Mouse (Mus musculus): ENCODE data around the gene Fhod1. TPM values are rescaled to one million over a fixed set of nuclear protein-coding genes. Genes with fewer than 3 reads are reported as not detected.

Fhod1 gene
- polyA plus RNA-seq, 1 experiment, result 33.6 TPM

- under 1% methylated on average over 53 of the region's 53 CpGs for WGBS
- peak; percentile 97 for DNase-seq
- Histone ChIP-seq H3K27ac (ENCODE audit: control insufficient read depth, insufficient read depth, low read length) (peak overlapping the region; percentile 52; the same call in 1 of the 2 replicates), H3K36me3 (ENCODE audit: control insufficient read depth, insufficient read depth, low read length) (no peaks in the 10 kb centered on the region), H3K4me1 (replicated peaks; ENCODE audit: control insufficient read depth, insufficient read depth, low read length) (peaks cover 17% of the 10 kb centered on the region), H3K27me3 (ENCODE audit: control insufficient read depth, insufficient read depth, low read length) (no peaks in the 10 kb centered on the region), H3K4me3 (ENCODE audit: control insufficient read depth, insufficient read depth, low read length) (peak overlapping the region; percentile 77)
- TF ChIP-seq CTCF (IDR thresholded peaks at IDR 0.05; ENCODE audit: borderline replicate concordance, control insufficient read depth, extremely low read depth, insufficient read depth, low read length, poor library complexity) (0 out of 2 replicates have a peak, but pooled peaks have one; percentile 28), POLR2A (IDR thresholded peaks at IDR 0.05; ENCODE audit: control insufficient read depth, extremely low read depth, insufficient read depth, low read length, poor library complexity) (peak; percentile 43; the same call in 1 of the 2 replicates)
Measured at GRCm38 (mm10) chr8:105288958-105289732, 58.6 kb downstream of the Fhod1 start.

- H3K36me3 ChIP-seq (ENCODE audit: control insufficient read depth, insufficient read depth, low read length), result no peaks in the 10 kb centered on the region
- H3K4me1 ChIP-seq (replicated peaks; ENCODE audit: control insufficient read depth, insufficient read depth, low read length), result peaks cover 17% of the 10 kb centered on the region
- H3K27me3 ChIP-seq (ENCODE audit: control insufficient read depth, insufficient read depth, low read length), result no peaks in the 10 kb centered on the region
- H3K27ac ChIP-seq (ENCODE audit: control insufficient read depth, insufficient read depth, low read length), result no peak overlapping the region
- no peak for DNase-seq
- 98% methylated on average over 5 of the region's 5 CpGs for WGBS
- TF ChIP-seq CTCF (IDR thresholded peaks at IDR 0.05; ENCODE audit: borderline replicate concordance, control insufficient read depth, extremely low read depth, insufficient read depth, low read length, poor library complexity), result no peak
- TF ChIP-seq POLR2A (IDR thresholded peaks at IDR 0.05; ENCODE audit: control insufficient read depth, extremely low read depth, insufficient read depth, low read length, poor library complexity), result no peak
- no peak overlapping the region for H3K4me3 ChIP-seq (ENCODE audit: control insufficient read depth, insufficient read depth, low read length)
Measured at GRCm38 (mm10) chr8:105288231-105288630, 59.5 kb downstream of the Fhod1 start.

- no peak overlapping the region for H3K27ac ChIP-seq (ENCODE audit: control insufficient read depth, insufficient read depth, low read length)
- H3K4me1 ChIP-seq (replicated peaks; ENCODE audit: control insufficient read depth, insufficient read depth, low read length), result peaks cover 20% of the 10 kb centered on the region
- DNase-seq, result no peak
- no peaks in the 10 kb centered on the region for H3K36me3 ChIP-seq (ENCODE audit: control insufficient read depth, insufficient read depth, low read length)
- TF ChIP-seq POLR2A (IDR thresholded peaks at IDR 0.05; ENCODE audit: control insufficient read depth, extremely low read depth, insufficient read depth, low read length, poor library complexity) (no peak), CTCF (IDR thresholded peaks at IDR 0.05; ENCODE audit: borderline replicate concordance, control insufficient read depth, extremely low read depth, insufficient read depth, low read length, poor library complexity) (no peak)
- H3K4me3 ChIP-seq (ENCODE audit: control insufficient read depth, insufficient read depth, low read length), result no peak overlapping the region
- no peaks in the 10 kb centered on the region for H3K27me3 ChIP-seq (ENCODE audit: control insufficient read depth, insufficient read depth, low read length)
- WGBS, result 89% methylated on average over 4 of the region's 4 CpGs
Measured at GRCm38 (mm10) chr8:105286907-105287306, 60.8 kb downstream of the Fhod1 start.

- WGBS, result 94% methylated on average over 12 of the region's 12 CpGs
- no peak for TF ChIP-seq POLR2A (IDR thresholded peaks at IDR 0.05; ENCODE audit: control insufficient read depth, extremely low read depth, insufficient read depth, low read length, poor library complexity)
- no peak for TF ChIP-seq CTCF (IDR thresholded peaks at IDR 0.05; ENCODE audit: borderline replicate concordance, control insufficient read depth, extremely low read depth, insufficient read depth, low read length, poor library complexity)
- peaks cover 17% of the 10 kb centered on the region for H3K4me1 ChIP-seq (replicated peaks; ENCODE audit: control insufficient read depth, insufficient read depth, low read length)
- no peak overlapping the region for H3K4me3 ChIP-seq (ENCODE audit: control insufficient read depth, insufficient read depth, low read length)
- no peak overlapping the region for H3K27ac ChIP-seq (ENCODE audit: control insufficient read depth, insufficient read depth, low read length)
- no peaks in the 10 kb centered on the region for H3K36me3 ChIP-seq (ENCODE audit: control insufficient read depth, insufficient read depth, low read length)
- DNase-seq, result no peak
- no peaks in the 10 kb centered on the region for H3K27me3 ChIP-seq (ENCODE audit: control insufficient read depth, insufficient read depth, low read length)
Measured at GRCm38 (mm10) chr8:105285514-105285913, 62.2 kb downstream of the Fhod1 start.

- WGBS, result 70% methylated on average over 23 of the region's 23 CpGs
- no peak for DNase-seq
- no peak overlapping the region for H3K4me3 ChIP-seq (ENCODE audit: control insufficient read depth, insufficient read depth, low read length)
Measured at GRCm38 (mm10) chr8:105283074-105283473, 64.7 kb downstream of the Fhod1 start.

GRCm38 (mm10) chr8:105282239-105282638 lies 65.5 kb downstream of the Fhod1 start:
- DNase-seq, result no peak
- Histone ChIP-seq H3K4me3 (ENCODE audit: control insufficient read depth, insufficient read depth, low read length) (no peak overlapping the region), H3K27me3 (ENCODE audit: control insufficient read depth, insufficient read depth, low read length) (no peaks in the 10 kb centered on the region; the same call in 1 of the 2 replicates), H3K27ac (ENCODE audit: control insufficient read depth, insufficient read depth, low read length) (no peak overlapping the region), H3K36me3 (ENCODE audit: control insufficient read depth, insufficient read depth, low read length) (no peaks in the 10 kb centered on the region), H3K4me1 (replicated peaks; ENCODE audit: control insufficient read depth, insufficient read depth, low read length) (peaks cover 12% of the 10 kb centered on the region)
- TF ChIP-seq POLR2A (IDR thresholded peaks at IDR 0.05; ENCODE audit: control insufficient read depth, extremely low read depth, insufficient read depth, low read length, poor library complexity) (no peak), CTCF (IDR thresholded peaks at IDR 0.05; ENCODE audit: borderline replicate concordance, control insufficient read depth, extremely low read depth, insufficient read depth, low read length, poor library complexity) (no peak)
- WGBS, result 91% methylated on average over 4 of the region's 4 CpGs

More at GRCm38 (mm10) chr8:105283074-105283473, 64.7 kb downstream of the Fhod1 start:
- Histone ChIP-seq H3K4me1 (replicated peaks; ENCODE audit: control insufficient read depth, insufficient read depth, low read length) (peaks cover 12% of the 10 kb centered on the region), H3K27me3 (ENCODE audit: control insufficient read depth, insufficient read depth, low read length) (no peaks in the 10 kb centered on the region; the same call in 1 of the 2 replicates), H3K36me3 (ENCODE audit: control insufficient read depth, insufficient read depth, low read length) (no peaks in the 10 kb centered on the region), H3K27ac (ENCODE audit: control insufficient read depth, insufficient read depth, low read length) (no peak overlapping the region)
- TF ChIP-seq CTCF (IDR thresholded peaks at IDR 0.05; ENCODE audit: borderline replicate concordance, control insufficient read depth, extremely low read depth, insufficient read depth, low read length, poor library complexity) (peak; percentile 79), POLR2A (IDR thresholded peaks at IDR 0.05; ENCODE audit: control insufficient read depth, extremely low read depth, insufficient read depth, low read length, poor library complexity) (no peak)

Data from thymus, adult 2 months (tissue).